Comparison of ENCODE assay signal across 7 mouse cellular contexts in the genomic region with DNA sequence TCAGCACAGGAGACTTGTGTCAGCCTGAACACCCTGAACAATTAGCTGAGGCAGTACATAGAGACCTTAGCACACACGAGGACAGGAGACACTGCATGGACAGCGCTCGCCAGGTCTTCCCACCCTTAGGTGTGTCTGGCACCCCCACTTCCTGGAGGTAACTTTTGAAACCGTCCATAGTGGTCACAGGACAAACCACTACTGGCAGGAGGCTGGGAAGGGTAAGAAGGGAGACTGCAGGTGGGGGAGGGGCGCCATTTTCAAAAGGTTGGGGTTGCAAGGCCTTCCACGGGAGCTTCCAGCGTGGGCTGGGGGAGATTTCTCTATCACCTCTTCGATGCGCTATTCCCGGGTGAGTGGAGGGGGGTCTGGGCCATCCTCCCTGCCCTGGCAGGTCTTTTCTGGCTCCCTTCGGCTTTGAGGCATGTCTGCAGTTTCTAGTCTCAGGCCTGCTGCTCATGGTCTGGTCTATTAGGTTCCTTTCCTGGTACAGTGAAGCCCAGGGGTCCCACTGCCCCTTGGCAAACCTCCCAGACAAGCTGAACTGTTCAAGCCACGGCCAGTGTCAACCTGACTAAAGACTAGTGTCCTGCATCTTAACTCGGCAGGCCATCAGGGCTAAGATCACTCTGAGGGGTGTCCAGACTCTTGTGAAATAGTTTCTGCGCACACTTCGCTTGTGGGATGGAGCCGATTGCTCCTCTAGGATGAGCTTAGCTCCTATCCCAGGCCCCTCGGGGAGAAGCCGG. TPM values are rescaled to one million over a fixed set of nuclear protein-coding genes. Genes with fewer than 3 reads are reported as not detected.
A peak's percentile ranks its signal among the peaks of the same experiment; 100 is the strongest.
DNase-seq lines count a peak whose midpoint lies in the region; ATAC-seq and TF ChIP-seq lines count a peak whose summit lies in the region.

No protein-coding gene starts in this region.

- peaks cover 80% of the 10 kb centered on the region for H3K4me1 ChIP-seq in E14TG2a.4 (replicated peaks; ENCODE audit: low read depth, low read length)
- H3K4me1 ChIP-seq in forebrain, postnatal 0 days (ENCODE audit: insufficient read depth): 0 out of 2 replicates have a peak, but pooled peaks cover 4% of the 10 kb centered on the region
- peaks cover 23% of the 10 kb centered on the region for H3K4me1 ChIP-seq in kidney, postnatal 0 days (replicated peaks; ENCODE audit: insufficient read depth, low read length)
- H3K4me1 ChIP-seq in midbrain, embryonic 15.5 days: peaks cover 13% of the 10 kb centered on the region

- WGBS in forebrain, postnatal 0 days: 39% methylated on average over 18 of the region's 18 CpGs
- 26% methylated on average over 18 of the region's 18 CpGs for WGBS in kidney, postnatal 0 days
- WGBS in midbrain, embryonic 15.5 days: 35% methylated on average over 18 of the region's 18 CpGs

- H3K4me3 ChIP-seq in E14TG2a.4 (replicated peaks; ENCODE audit: low read length): peak overlapping the region; percentile 81
- H3K4me3 ChIP-seq in forebrain, postnatal 0 days (ENCODE audit: low read depth, low read length): peak overlapping the region; percentile 21; the same call in 1 of the 2 replicates
- H3K4me3 ChIP-seq in kidney, postnatal 0 days (replicated peaks; ENCODE audit: low read depth, low read length): peak overlapping the region; percentile 55
- peak overlapping the region; percentile 25 for H3K4me3 ChIP-seq in midbrain, embryonic 15.5 days

- H3K9ac ChIP-seq in forebrain, postnatal 0 days: 0 out of 2 replicates have a peak overlapping the region, but pooled peaks have one; percentile 33
- peak overlapping the region; percentile 73 for H3K9ac ChIP-seq in kidney, postnatal 0 days (ENCODE audit: low read depth, low read length)
- H3K9ac ChIP-seq in midbrain, embryonic 15.5 days: peak overlapping the region; percentile 23; the same call in 1 of the 2 replicates

- DNase-seq in B cell, adult 2 months: peak; percentile 58
- DNase-seq in forebrain, postnatal 0 days: peak; percentile 8
- no peak for DNase-seq in kidney, postnatal 0 days (ENCODE audit: low spot score)
- DNase-seq in right cerebral cortex, postnatal 36 days (ENCODE audit: low spot score in 2 of 2): no peak
- no peak for DNase-seq in frontal cortex, postnatal 10 days (ENCODE audit: low spot score in 2 of 2)

- H3K27ac ChIP-seq in forebrain, postnatal 0 days (ENCODE audit: low read depth, low read length): no peak overlapping the region
- H3K27ac ChIP-seq in kidney, postnatal 0 days: peak overlapping the region; percentile 78
- no peak overlapping the region for H3K27ac ChIP-seq in midbrain, embryonic 15.5 days

- no peaks in the 10 kb centered on the region for H3K9me3 ChIP-seq in E14TG2a.4 (ENCODE audit: low read length)
- no peaks in the 10 kb centered on the region for H3K9me3 ChIP-seq in forebrain, postnatal 0 days (ENCODE audit: low read length)
- H3K9me3 ChIP-seq in kidney, postnatal 0 days (replicated peaks; ENCODE audit: low read length): no peaks in the 10 kb centered on the region
- no peaks in the 10 kb centered on the region for H3K9me3 ChIP-seq in midbrain, embryonic 15.5 days

- TF ChIP-seq CTCF in E14TG2a.4 (conservative IDR thresholded peaks at IDR 0.05; ENCODE audit: low read length): no peak
- TF ChIP-seq CTCF in forebrain, postnatal 0 days (IDR thresholded peaks at IDR 0.05; ENCODE audit: low read depth): no peak
- no peak for TF ChIP-seq CTCF in kidney, postnatal 0 days (IDR thresholded peaks at IDR 0.05; ENCODE audit: low read depth)

- peaks cover 20% of the 10 kb centered on the region; the same call in 1 of the 2 replicates for H3K27me3 ChIP-seq in E14TG2a.4 (ENCODE audit: insufficient read depth, low read length)
- no peaks in the 10 kb centered on the region for H3K27me3 ChIP-seq in forebrain, postnatal 0 days (ENCODE audit: insufficient read depth, low read length)
- H3K27me3 ChIP-seq in kidney, postnatal 0 days (ENCODE audit: insufficient read depth, low read length): no peaks in the 10 kb centered on the region
- no peaks in the 10 kb centered on the region for H3K27me3 ChIP-seq in midbrain, embryonic 15.5 days (replicated peaks)

- H3K4me2 ChIP-seq in forebrain, postnatal 0 days (ENCODE audit: low read depth): peak overlapping the region; percentile 47
- peak overlapping the region; percentile 84 for H3K4me2 ChIP-seq in kidney, postnatal 0 days (ENCODE audit: low read length)
- H3K4me2 ChIP-seq in midbrain, embryonic 15.5 days: peak overlapping the region; percentile 50

- H3K36me3 ChIP-seq in E14TG2a.4 (ENCODE audit: insufficient read depth, low read length): peaks cover 39% of the 10 kb centered on the region
- peaks cover 24% of the 10 kb centered on the region for H3K36me3 ChIP-seq in forebrain, postnatal 0 days (ENCODE audit: insufficient read depth)
- H3K36me3 ChIP-seq in kidney, postnatal 0 days (ENCODE audit: insufficient read depth, low read length): 0 out of 2 replicates have a peak, but pooled peaks cover 9% of the 10 kb centered on the region
- H3K36me3 ChIP-seq in midbrain, embryonic 15.5 days (replicated peaks): peaks cover 14% of the 10 kb centered on the region

- ATAC-seq in forebrain, postnatal 0 days: 0 out of 2 replicates have a peak, but pooled peaks have one; percentile 3
- ATAC-seq in kidney, postnatal 0 days (replicated peaks; ENCODE audit: low FRiP score, low read depth): peak; percentile 1; the same call in 1 of the 2 replicates
- no peak for ATAC-seq in midbrain, embryonic 15.5 days (replicated peaks)

RNA-seq across cellular contexts. Expression of gene Cyba, which starts 0.9 kb away (rescaled TPM):
- 14.2 and 17.9 TPM in 2 replicates for total RNA-seq in forebrain, postnatal 0 days (2014; rRNA removed)
- 37.9 and 40.6 TPM in 2 replicates for polyA plus RNA-seq in forebrain, postnatal 0 days (2015; fragmentation: Nextera tagmentation; extraction: Ambion mirVana)
- 647 and 704 TPM in 2 replicates for polyA plus RNA-seq in kidney, postnatal 0 days (2015; fragmentation: Nextera tagmentation; extraction: Ambion mirVana)
- polyA plus RNA-seq in midbrain, embryonic 15.5 days (2015; fragmentation: Nextera tagmentation; extraction: Ambion mirVana): 33.6 and 35.1 TPM in 2 replicates

RNA-seq across cellular contexts. Expression of gene Il17c, which starts 10.0 kb away (rescaled TPM):
- total RNA-seq in forebrain, postnatal 0 days (2014; rRNA removed): 0.67 TPM in 1 of 2 replicates, not detected in the other
- polyA plus RNA-seq in forebrain, postnatal 0 days (2015; fragmentation: Nextera tagmentation; extraction: Ambion mirVana): not detected in 2 replicates
- polyA plus RNA-seq in kidney, postnatal 0 days (2015; fragmentation: Nextera tagmentation; extraction: Ambion mirVana): not detected in 2 replicates
- polyA plus RNA-seq in midbrain, embryonic 15.5 days (2015; fragmentation: Nextera tagmentation; extraction: Ambion mirVana): 0.26 TPM in 1 of 2 replicates, not detected in the other

RNA-seq across cellular contexts. Expression of gene Mvd, which starts 11.4 kb away (rescaled TPM):
- 53.4 and 84.0 TPM in 2 replicates for total RNA-seq in forebrain, postnatal 0 days (2014; rRNA removed)
- polyA plus RNA-seq in forebrain, postnatal 0 days (2015; fragmentation: Nextera tagmentation; extraction: Ambion mirVana): 66.7 and 73.9 TPM in 2 replicates
- 31.2 and 36.3 TPM in 2 replicates for polyA plus RNA-seq in kidney, postnatal 0 days (2015; fragmentation: Nextera tagmentation; extraction: Ambion mirVana)
- polyA plus RNA-seq in midbrain, embryonic 15.5 days (2015; fragmentation: Nextera tagmentation; extraction: Ambion mirVana): 62.3 and 68.3 TPM in 2 replicates

RNA-seq across cellular contexts. Expression of gene Snai3, which starts 28.7 kb away (rescaled TPM):
- 0.23 TPM in 1 of 2 replicates, not detected in the other for total RNA-seq in forebrain, postnatal 0 days (2014; rRNA removed)
- polyA plus RNA-seq in forebrain, postnatal 0 days (2015; fragmentation: Nextera tagmentation; extraction: Ambion mirVana): not detected in 2 replicates
- polyA plus RNA-seq in kidney, postnatal 0 days (2015; fragmentation: Nextera tagmentation; extraction: Ambion mirVana): 0.67 and 1.0 TPM in 2 replicates
- not detected in 2 replicates for polyA plus RNA-seq in midbrain, embryonic 15.5 days (2015; fragmentation: Nextera tagmentation; extraction: Ambion mirVana)

RNA-seq across cellular contexts. Expression of gene Rnf166, which starts 44.0 kb away (rescaled TPM):
- 32.1 TPM in 2 replicates for total RNA-seq in forebrain, postnatal 0 days (2014; rRNA removed)
- polyA plus RNA-seq in forebrain, postnatal 0 days (2015; fragmentation: Nextera tagmentation; extraction: Ambion mirVana): 26.2 and 26.5 TPM in 2 replicates
- polyA plus RNA-seq in kidney, postnatal 0 days (2015; fragmentation: Nextera tagmentation; extraction: Ambion mirVana): 44.0 and 44.5 TPM in 2 replicates
- 34.3 and 41.5 TPM in 2 replicates for polyA plus RNA-seq in midbrain, embryonic 15.5 days (2015; fragmentation: Nextera tagmentation; extraction: Ambion mirVana)

Comparison
In these comparisons a context has a peak if more than half of its experiments do, and no peak if none do; other contexts are left out.
1. DNase-seq: peak in B cell, adult 2 months (2 of 2) and forebrain, postnatal 0 days (single experiment); none in kidney, postnatal 0 days (single experiment), right cerebral cortex, postnatal 36 days (0 of 2) and frontal cortex, postnatal 10 days (0 of 2).
2. H3K4me3 ChIP-seq: peak in every context shown above with its lines; median percentile 81 in E14TG2a.4; 55 in kidney, postnatal 0 days; 25 in midbrain, embryonic 15.5 days; 21 in forebrain, postnatal 0 days.
3. H3K9ac ChIP-seq: peak in every context shown above with its lines; median percentile 73 in kidney, postnatal 0 days; 33 in forebrain, postnatal 0 days; 23 in midbrain, embryonic 15.5 days.
4. RNA of gene Cyba, which starts 0.9 kb away (polyA plus RNA-seq): 647 to 704 TPM in kidney, postnatal 0 days; 37.9 to 40.6 TPM in forebrain, postnatal 0 days and 33.6 to 35.1 TPM in midbrain, embryonic 15.5 days; every median in the first group is over 10 times any median in the second.
5. Peak in every context shown above with its lines, with median percentiles within 50 percentile points of each other: H3K4me2 ChIP-seq.